Mouse (Mus musculus) stomach, postnatal 0 days (tissue): ENCODE data around the gene Qrfp. TPM values are rescaled to one million over a fixed set of nuclear protein-coding genes. Genes with fewer than 3 reads are reported as not detected.

ENCODE experiments used
- ATAC-seq: fragments of 200-750 bp; cut with Nextera tagmentation; 2 replicates; pipeline ENCODE4 v1.8.0; 2017; ENCODE audit not compliant: low FRiP score, low TSS enrichment
- DNase-seq: peaks from one replicate; pipeline ENCODE4 v3.0.0-alpha.2; 2016; ENCODE audit warnings: low spot score
- H3K27ac ChIP-seq: fragments of 300-500 bp; sonication (generic); replicated peaks from 2 replicates; pipeline ENCODE4 v1.5.1; 2014; ENCODE audit warnings: mild to moderate bottlenecking, control low read depth
- H3K27me3 ChIP-seq: fragments of 300-500 bp; sonication (generic); 2 replicates; pipeline ENCODE4 v1.6.1; 2014; ENCODE audit warnings: low read length; ENCODE audit not compliant: control insufficient read depth, insufficient read depth
- H3K36me3 ChIP-seq: fragments of 300-500 bp; sonication (generic); 2 replicates; pipeline ENCODE4 v1.6.1; 2014; ENCODE audit warnings: low read length, mixed read lengths; ENCODE audit not compliant: control insufficient read depth, insufficient read depth
- H3K4me1 ChIP-seq: fragments of 300-500 bp; sonication (generic); replicated peaks from 2 replicates; pipeline ENCODE4 v1.6.1; 2014; ENCODE audit warnings: antibody characterized with exemption; ENCODE audit not compliant: control insufficient read depth, insufficient read depth
- H3K4me2 ChIP-seq: fragments of 300-500 bp; sonication (generic); replicated peaks from 2 replicates; pipeline ENCODE4 v1.6.1; 2014; ENCODE audit warnings: low read depth, mild to moderate bottlenecking, control low read depth, moderate library complexity
- H3K4me3 ChIP-seq: fragments of 300-500 bp; sonication (generic); 2 replicates; pipeline ENCODE4 v1.5.1; 2014; ENCODE audit warnings: low read depth, low read length, control low read depth
- H3K9ac ChIP-seq: fragments of 300-500 bp; sonication (generic); 2 replicates; pipeline ENCODE4 v1.6.1; 2014; ENCODE audit warnings: mild to moderate bottlenecking, low read length, control low read depth, mixed read lengths
- H3K9me3 ChIP-seq: fragments of 300-500 bp; sonication (generic); 2 replicates; pipeline ENCODE4 v1.6.1; 2016; ENCODE audit warnings: low read length; ENCODE audit not compliant: control insufficient read depth
- CTCF ChIP-seq: IDR thresholded peaks from 2 replicates; pipeline ENCODE4 v1.5.1; 2016; ENCODE audit warnings: antibody characterized with exemption, low read depth, mild to moderate bottlenecking, moderate library complexity
- EP300 ChIP-seq: optimal IDR thresholded peaks from 2 replicates; pipeline ENCODE3; 2016; ENCODE audit warnings: antibody characterized with exemption
- WGBS: fragments of 180-500 bp; shearing (Covaris S2); extraction: QIAGEN DNeasy Blood & Tissue Kit; methylation state at CpG from one replicate; pipeline ENCODE4 v1.1.7; 2014; 5-methylcytosine and 5-hydroxymethylcytosine counted together
- polyA plus RNA-seq: library from polyadenylated mRNA; unstranded; fragments of >200 nt; fragmentation: Nextera tagmentation; extraction: Ambion mirVana; gene quantifications from 2 replicates; pipeline ENCODE4 v1.2.1, GENCODE M21; 2015

The Qrfp gene
- polyA plus RNA-seq, 1 experiment from 2014 or later: 0.08 TPM

DNA sequence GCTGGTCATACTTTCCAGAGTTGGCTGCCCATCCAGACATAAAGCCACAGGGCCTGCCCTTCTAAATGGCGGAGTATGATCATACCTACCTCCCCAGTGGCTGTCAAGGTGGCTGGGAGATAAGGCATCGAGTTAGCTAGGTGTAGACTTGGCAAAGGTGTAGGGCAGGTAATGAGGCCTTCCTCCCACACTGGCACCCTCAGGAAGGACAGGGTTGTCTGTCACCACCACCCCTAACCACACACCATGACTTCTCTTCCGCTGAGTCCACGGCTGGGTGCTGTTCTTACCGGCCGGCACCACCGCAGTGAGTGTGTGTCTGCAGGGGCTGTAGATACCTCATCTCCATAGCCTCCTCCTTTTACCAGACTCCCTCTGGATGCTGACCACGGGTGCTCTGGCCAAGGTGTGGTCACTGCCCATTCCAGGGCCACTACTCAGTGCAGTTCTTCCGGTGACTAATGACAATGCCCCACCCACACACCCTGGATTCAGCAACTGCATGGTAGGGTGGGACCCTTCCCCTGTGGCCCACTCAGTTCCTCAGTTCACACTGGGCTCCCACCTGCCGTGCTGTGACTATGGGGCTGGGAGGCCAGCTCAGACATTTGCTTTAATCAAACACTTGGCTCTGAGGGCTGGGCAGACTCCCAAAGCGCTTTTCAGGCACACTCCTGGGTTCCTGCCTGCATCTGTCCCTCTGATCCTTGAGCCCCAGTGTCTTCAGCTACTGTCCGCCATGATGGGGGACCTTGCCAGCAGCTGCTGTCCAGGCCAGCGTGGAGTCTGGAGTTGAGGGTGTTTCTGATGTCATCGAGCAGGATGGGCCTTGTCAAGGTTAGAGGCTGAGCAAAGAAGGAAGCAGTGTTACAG is 942 bp upstream of the Qrfp start:
- Histone ChIP-seq H3K36me3 (no peaks in the 10 kb centered on the region), H3K9ac (no peak overlapping the region), H3K4me3 (no peak overlapping the region), H3K27me3 (no peaks in the 10 kb centered on the region), H3K4me1 (no peaks in the 10 kb centered on the region), H3K27ac (no peak overlapping the region), H3K4me2 (no peak overlapping the region), H3K9me3 (no peaks in the 10 kb centered on the region)
- ATAC-seq (no peak), DNase-seq (no peak)
- 75% methylated on average over 14 of the region's 14 CpGs for WGBS
- TF ChIP-seq EP300: no peak
- TF ChIP-seq CTCF: no peak

DNA sequence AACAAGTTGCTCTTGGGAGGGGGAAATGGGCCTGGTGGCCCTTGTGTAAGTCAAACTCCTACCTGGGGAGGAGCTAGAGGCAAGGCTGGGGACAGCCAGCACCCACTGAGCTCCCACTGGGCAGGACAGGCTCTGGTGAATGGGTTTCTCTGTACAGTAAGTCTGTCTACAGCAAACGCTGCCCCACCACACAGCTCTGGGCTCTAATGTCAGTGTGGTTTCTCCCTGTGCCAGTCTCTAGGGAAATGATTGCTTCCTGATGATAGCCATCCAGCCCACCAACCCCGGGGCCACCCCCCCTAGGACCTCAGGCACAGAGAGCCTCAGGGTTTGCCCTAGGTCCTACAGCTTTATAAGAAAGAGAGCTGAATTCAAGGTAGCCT is 1.0 kb downstream of the Qrfp start:
- Histone ChIP-seq H3K9ac (no peak overlapping the region), H3K4me3 (no peak overlapping the region), H3K36me3 (no peaks in the 10 kb centered on the region; the same call in 1 of the 2 replicates), H3K27me3 (no peaks in the 10 kb centered on the region), H3K9me3 (no peaks in the 10 kb centered on the region), H3K4me2 (no peak overlapping the region), H3K4me1 (no peaks in the 10 kb centered on the region), H3K27ac (no peak overlapping the region)
- ATAC-seq (no peak), DNase-seq (no peak)
- TF ChIP-seq CTCF: no peak
- whole genome bisulfite sequencing: 54% methylated on average over 2 of the region's 2 CpGs

DNA sequence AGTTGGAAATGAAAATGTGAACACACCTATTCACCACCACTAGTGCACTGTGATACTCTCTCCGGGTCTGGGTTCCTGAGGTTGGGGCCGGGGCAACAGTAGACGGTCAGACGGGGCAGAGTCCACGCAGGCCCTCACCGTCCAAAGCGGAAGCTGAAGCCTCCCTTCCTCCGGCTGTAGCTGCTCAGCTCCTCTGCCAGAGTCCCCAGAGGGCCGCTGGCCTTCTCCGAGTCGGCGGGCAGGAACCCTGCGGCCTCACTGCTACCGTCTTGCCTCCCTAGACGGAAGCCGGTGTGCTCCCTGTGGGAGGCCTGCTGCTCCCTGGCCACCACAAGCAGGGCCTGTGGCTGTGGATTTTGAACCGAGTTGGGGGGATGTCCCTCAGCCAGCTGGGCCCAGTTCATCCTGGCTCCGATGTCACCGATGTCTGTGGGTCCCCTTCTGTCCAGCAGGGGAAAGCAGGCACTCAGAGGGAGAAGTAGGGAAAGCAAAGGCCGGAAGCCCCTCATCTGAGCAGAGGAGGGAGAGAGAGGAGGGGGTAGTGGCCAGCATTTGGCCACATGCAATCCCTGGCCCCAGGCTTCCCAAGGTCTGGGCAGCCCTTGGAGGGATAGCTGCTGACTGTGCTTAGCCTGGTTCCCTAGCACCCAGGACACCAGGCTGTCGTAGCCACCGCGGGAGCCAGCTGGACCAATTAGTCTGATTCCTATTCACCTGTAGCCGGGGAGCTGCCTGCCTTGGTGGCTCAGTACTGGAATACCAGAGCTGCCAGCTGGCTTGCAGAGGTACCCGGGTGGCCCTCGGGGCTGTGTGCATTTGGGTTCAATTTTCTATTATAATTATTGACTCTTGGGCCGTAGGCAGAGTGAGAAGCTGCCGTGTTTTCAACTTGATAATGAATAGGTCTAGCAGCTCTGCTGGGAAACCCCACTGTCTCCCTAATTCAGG is 1.7 kb downstream of the Qrfp start:
- Histone ChIP-seq H3K27me3 (no peaks in the 10 kb centered on the region), H3K36me3 (peaks cover 2% of the 10 kb centered on the region), H3K9ac (no peak overlapping the region), H3K4me3 (no peak overlapping the region), H3K27ac (no peak overlapping the region), H3K4me1 (no peaks in the 10 kb centered on the region), H3K4me2 (no peak overlapping the region), H3K9me3 (no peaks in the 10 kb centered on the region)
- ATAC-seq (no peak), DNase-seq (no peak)
- TF ChIP-seq EP300 (no peak), CTCF (peak; percentile 35)
- WGBS: 49% methylated on average over 28 of the region's 28 CpGs

DNA sequence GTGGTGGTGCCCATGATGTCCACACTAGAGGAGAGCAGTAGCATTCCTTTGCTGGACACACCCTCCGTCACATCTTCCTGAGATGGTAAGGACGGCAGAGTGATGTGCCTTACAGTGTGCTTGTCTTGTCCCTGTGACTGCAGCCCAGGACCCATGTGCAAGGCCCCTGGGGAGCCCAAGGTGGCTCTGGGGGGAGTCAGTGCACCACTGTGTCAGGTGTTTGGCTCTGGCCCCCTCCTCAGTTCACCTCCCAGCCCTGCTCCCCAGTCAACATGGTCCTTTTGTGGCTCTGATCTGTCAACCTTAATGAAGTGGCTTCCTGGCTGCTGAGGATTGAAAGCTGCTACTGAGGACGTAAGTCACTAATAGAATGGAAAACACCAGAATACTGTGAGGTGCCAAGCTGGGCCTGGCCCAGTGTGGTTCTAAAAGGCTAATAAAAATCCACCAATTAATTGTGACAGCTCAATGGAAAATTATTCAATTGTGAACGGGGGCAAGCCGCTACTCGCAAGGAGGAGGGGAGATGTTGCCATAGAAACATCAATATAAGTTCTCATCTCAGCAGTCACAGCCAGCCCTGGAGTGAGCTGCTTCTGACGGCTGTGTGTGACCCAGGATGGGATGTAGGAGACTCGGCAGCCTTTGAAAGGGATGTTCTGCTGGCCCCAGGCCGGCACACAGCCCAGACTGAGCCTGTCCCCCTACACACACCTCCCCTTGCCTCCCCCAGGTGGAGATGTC is 3.6 kb downstream of the Qrfp start:
- Histone ChIP-seq H3K27ac (no peak overlapping the region), H3K9ac (no peak overlapping the region), H3K4me1 (no peaks in the 10 kb centered on the region), H3K36me3 (peaks cover 17% of the 10 kb centered on the region), H3K27me3 (no peaks in the 10 kb centered on the region), H3K4me3 (no peak overlapping the region), H3K9me3 (no peaks in the 10 kb centered on the region), H3K4me2 (no peak overlapping the region)
- WGBS: 47% methylated on average over 9 of the region's 9 CpGs
- ATAC-seq (no peak), DNase-seq (no peak)
- TF ChIP-seq CTCF: no peak
- no peak for TF ChIP-seq EP300

DNA sequence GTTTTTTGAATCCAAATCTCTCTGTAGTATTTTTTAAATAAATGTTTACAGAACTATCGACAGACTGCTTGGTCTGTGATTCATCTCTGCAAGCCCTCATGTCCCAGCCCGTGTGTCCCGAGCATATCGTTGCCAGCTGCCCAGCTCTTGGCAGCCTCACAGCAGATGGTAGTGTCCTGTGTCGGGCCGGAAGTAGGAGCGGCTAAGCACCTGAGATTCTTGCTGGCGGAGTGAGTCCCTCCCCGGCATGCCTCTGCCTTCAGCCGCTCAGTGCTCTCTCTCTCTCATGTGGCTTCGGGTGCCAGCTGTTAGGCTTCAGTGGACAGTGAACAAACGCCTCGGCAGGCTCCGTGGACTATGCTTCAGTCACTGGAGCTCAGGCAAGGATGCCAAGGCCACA is 6.9 kb downstream of the Qrfp start:
- Histone ChIP-seq H3K9me3 (no peaks in the 10 kb centered on the region), H3K27ac (no peak overlapping the region), H3K27me3 (no peaks in the 10 kb centered on the region), H3K36me3 (peaks cover 41% of the 10 kb centered on the region), H3K4me3 (no peak overlapping the region), H3K4me2 (no peak overlapping the region), H3K4me1 (no peaks in the 10 kb centered on the region), H3K9ac (no peak overlapping the region)
- ATAC-seq: no peak
- TF ChIP-seq EP300: no peak
- no peak for TF ChIP-seq CTCF
- no peak for DNase-seq
- 44% methylated on average over 14 of the region's 14 CpGs for WGBS
